In genomic region chr5:127240646-127241045, GRCm38 (mm10) we compare ENCODE assay signal across 13 mouse cellular contexts. TPM values are rescaled to one million over a fixed set of nuclear protein-coding genes. Genes with fewer than 3 reads are reported as not detected.
DNase-seq lines count a peak whose midpoint lies in the region; ATAC-seq lines count a peak whose summit lies in the region.
"Had no signal": no experiment of that assay in that cellular context is flagged by ENCODE, and none has a peak within 500 bp of the region (broad histone marks: within the 10 kb centered on the region; RNA-seq: fewer than 3 reads in every experiment).

No protein-coding gene starts in this region.

- H3K4me3 ChIP-seq in forebrain, embryonic 13.5 days, result no peak overlapping the region
- H3K4me3 ChIP-seq in limb, embryonic 12.5 days (replicated peaks), result peak overlapping the region; percentile 75
- no peak overlapping the region for H3K4me3 ChIP-seq in neural tube, embryonic 12.5 days

- peak; percentile 27 for DNase-seq in embryo, embryonic 10 days (ENCODE audit: low spot score)
- no peak for DNase-seq in embryo, embryonic 10.5 days (ENCODE audit: low spot score)
- no peak for DNase-seq in thymus, postnatal 10 days (ENCODE audit: low spot score in 2 of 2)
- no peak for DNase-seq in right cerebral cortex, postnatal 36 days (ENCODE audit: low spot score in 2 of 2)
- no peak for DNase-seq in gastrocnemius, adult 8-10 months (ENCODE audit: low spot score in 2 of 2)
- DNase-seq: cerebellum, adult 9-10 months; heart, adult 18-20 months; kidney, postnatal 14 days; lung, postnatal 36 days had no signal

- H3K27me3 ChIP-seq in forebrain, embryonic 13.5 days, result peaks cover 60% of the 10 kb centered on the region
- H3K27me3 ChIP-seq in limb, embryonic 12.5 days, result peaks cover 14% of the 10 kb centered on the region
- peaks cover 23% of the 10 kb centered on the region for H3K27me3 ChIP-seq in neural tube, embryonic 12.5 days (replicated peaks)

- 0 out of 2 replicates have a peak overlapping the region, but pooled peaks have one; percentile 30 for H3K9ac ChIP-seq in forebrain, embryonic 13.5 days
- H3K9ac ChIP-seq in limb, embryonic 12.5 days (replicated peaks), result peak overlapping the region; percentile 75; the same call in 1 of the 2 replicates
- 0 out of 2 replicates have a peak overlapping the region, but pooled peaks have one; percentile 61 for H3K9ac ChIP-seq in neural tube, embryonic 12.5 days

- ATAC-seq in forebrain, embryonic 13.5 days, result no peak
- ATAC-seq in limb, embryonic 12.5 days (ENCODE audit: insufficient number of reproducible peaks, insufficient read depth, low FRiP score, low TSS enrichment, low read depth), result no peak
- no peak for ATAC-seq in neural tube, embryonic 12.5 days (ENCODE audit: low FRiP score, low read depth)

- no peak overlapping the region for H3K27ac ChIP-seq in forebrain, embryonic 13.5 days
- H3K27ac ChIP-seq in limb, embryonic 12.5 days, result peak overlapping the region; percentile 57; the same call in 1 of the 2 replicates
- no peak overlapping the region for H3K27ac ChIP-seq in neural tube, embryonic 12.5 days

- no peaks in the 10 kb centered on the region; the same call in 1 of the 2 replicates for H3K9me3 ChIP-seq in forebrain, embryonic 13.5 days (replicated peaks)
- H3K9me3 ChIP-seq in limb, embryonic 12.5 days, result peaks cover 9% of the 10 kb centered on the region; the same call in 1 of the 2 replicates
- H3K9me3 ChIP-seq in neural tube, embryonic 12.5 days, result no peaks in the 10 kb centered on the region

- H3K4me1 ChIP-seq in forebrain, embryonic 13.5 days, result peaks cover 33% of the 10 kb centered on the region
- peaks cover 52% of the 10 kb centered on the region for H3K4me1 ChIP-seq in limb, embryonic 12.5 days (replicated peaks)
- H3K4me1 ChIP-seq in neural tube, embryonic 12.5 days, result peaks cover 29% of the 10 kb centered on the region

- peak overlapping the region; percentile 87 for H3K4me2 ChIP-seq in forebrain, embryonic 13.5 days
- H3K4me2 ChIP-seq in limb, embryonic 12.5 days, result peak overlapping the region; percentile 85
- peak overlapping the region; percentile 86 for H3K4me2 ChIP-seq in neural tube, embryonic 12.5 days (replicated peaks)

- no peaks in the 10 kb centered on the region for H3K36me3 ChIP-seq in forebrain, embryonic 13.5 days (ENCODE audit: poor library complexity, severe bottlenecking)
- H3K36me3 ChIP-seq in limb, embryonic 12.5 days, result no peaks in the 10 kb centered on the region
- no peaks in the 10 kb centered on the region for H3K36me3 ChIP-seq in neural tube, embryonic 12.5 days

- 3% methylated on average over 4 of the region's 4 CpGs for WGBS in forebrain, embryonic 13.5 days
- 5% methylated on average over 4 of the region's 4 CpGs for WGBS in limb, embryonic 12.5 days
- WGBS in neural tube, embryonic 12.5 days, result 16% methylated on average over 4 of the region's 4 CpGs

RNA-seq across cellular contexts. Expression of gene Tmem132c, which starts 1.0 kb away (rescaled TPM):
- polyA plus RNA-seq in forebrain, embryonic 13.5 days (2015; fragmentation: Nextera tagmentation; extraction: Ambion mirVana), result 6.0 and 8.6 TPM in 2 replicates
- 48.0 and 50.2 TPM in 2 replicates for polyA plus RNA-seq in limb, embryonic 12.5 days (2016; fragmentation: Nextera tagmentation; extraction: Ambion mirVana)
- polyA plus RNA-seq in neural tube, embryonic 12.5 days (2016; fragmentation: Nextera tagmentation; extraction: Ambion mirVana), result 22.1 and 24.5 TPM in 2 replicates
- under 1 TPM in 3 of 4 experiments, not detected in 1; 0.10 to 0.22 (median 0.21) TPM for total RNA-seq in gastrocnemius, adult 8-10 months (2022)
- total RNA-seq: hematopoietic stem cell, adult 5-6 weeks had no signal
